Mouse (Mus musculus) splenic B cell, adult 2 months (primary cell): Measurements from ENCODE around the gene Tmsb15b1.
"Not testable (repeated sequence)": the region's sequence is repeated elsewhere in the genome, so short reads cannot be mapped to it uniquely, and the experiment has no call there.

ENCODE experiments used
- DNase-seq: peaks from one replicate; pipeline ENCODE4 v3.0.0-alpha.2; 2011; ENCODE audit warnings: low read depth, low spot score
- H3K27me3 ChIP-seq: 2 replicates; pipeline ENCODE4 v1.6.1; 2012; ENCODE audit warnings: mild to moderate bottlenecking, low read length, moderate library complexity, mixed read lengths; ENCODE audit not compliant: control insufficient read depth, poor library complexity, insufficient read depth, severe bottlenecking
- H3K36me3 ChIP-seq: 2 replicates; pipeline ENCODE4 v1.6.1; 2012; ENCODE audit warnings: mild to moderate bottlenecking, low read length, moderate library complexity, mixed read lengths; ENCODE audit not compliant: control insufficient read depth, poor library complexity, insufficient read depth, severe bottlenecking

Tmsb15b1 gene

DNA sequence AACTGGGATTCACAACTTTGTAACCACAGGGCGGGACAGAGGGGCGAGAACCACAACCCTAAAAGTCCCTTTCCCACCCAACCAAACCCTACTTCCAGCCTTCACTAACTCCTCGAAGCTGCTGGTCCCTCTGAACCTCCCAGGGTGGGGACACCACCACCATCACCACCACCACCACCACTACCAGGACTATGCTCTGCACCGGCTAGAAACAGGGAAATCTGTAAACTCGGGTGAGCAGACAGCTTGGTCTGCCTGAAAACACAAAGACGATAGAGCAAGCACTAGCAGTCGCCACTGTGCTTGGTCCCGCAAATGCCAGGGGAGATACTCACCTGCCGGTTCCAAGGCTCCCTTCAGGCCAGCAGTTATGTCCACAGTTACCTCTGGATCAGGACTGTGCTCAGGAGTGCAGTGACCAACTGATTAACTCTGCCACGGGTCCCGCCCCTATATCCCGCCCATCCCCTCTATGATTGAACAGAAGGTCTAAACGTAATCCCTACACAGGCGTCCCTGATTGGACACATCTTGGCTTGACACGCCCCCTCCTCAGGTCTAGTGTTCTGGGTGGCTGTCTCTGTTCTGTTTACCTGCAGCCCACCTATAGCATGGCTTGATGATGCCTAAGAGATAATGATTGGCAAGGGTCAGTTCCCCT is at the start of gene Tmsb15b1, which contains the start of gene Tmsb15l:
TSS of gene Tmsb15b1 (minus strand) at position 451 of the 661 bp plus-strand sequence.
TSS of gene Tmsb15l (minus strand) at position 446 of the 661 bp plus-strand sequence.
- peak; percentile 85 for DNase-seq
- no peaks in the 10 kb centered on the region for H3K27me3 ChIP-seq

DNA sequence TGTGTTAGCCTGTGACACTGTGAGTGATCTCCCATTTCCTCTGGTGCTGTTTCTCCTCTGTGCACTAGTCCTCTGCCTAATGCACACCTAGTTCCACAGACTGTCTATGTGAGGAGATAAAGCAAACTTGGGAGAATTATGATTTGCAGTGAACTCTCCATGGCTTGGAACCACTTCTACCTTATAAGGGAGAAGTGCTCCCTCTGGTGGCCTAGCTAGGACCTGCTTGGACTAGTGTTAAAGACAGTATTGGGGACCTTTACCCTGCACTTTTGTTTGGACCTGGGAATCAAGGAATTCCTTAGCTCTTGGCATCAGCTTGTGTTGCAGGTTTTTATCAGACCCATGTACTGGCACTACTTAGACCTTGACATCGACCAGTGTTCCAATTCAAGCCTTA is 42.6 kb upstream of the Tmsb15b1 start:
- peak; percentile 76 for DNase-seq
- H3K36me3 ChIP-seq = no peaks in the 10 kb centered on the region

More for the DNA sequence above, at the start of gene Tmsb15b1, which contains the start of gene Tmsb15l:
- H3K36me3 ChIP-seq = no peaks in the 10 kb centered on the region

GRCm38 (mm10) chrX:137017668-137018067 is 41.0 kb upstream of the Tmsb15b1 start:
- Histone ChIP-seq H3K27me3 (no peaks in the 10 kb centered on the region), H3K36me3 (no peaks in the 10 kb centered on the region)
- no peak for DNase-seq

More for the DNA sequence above, 42.6 kb upstream of the Tmsb15b1 start:
- no peaks in the 10 kb centered on the region for H3K27me3 ChIP-seq

- Histone ChIP-seq H3K36me3 (0 out of 2 replicates have a peak, but pooled peaks cover under 1% of the 10 kb centered on the region), H3K27me3 (no peaks in the 10 kb centered on the region)
- peak; percentile 84 for DNase-seq
Measured at GRCm38 (mm10) chrX:137015099-137015709, 38.5 kb upstream of the Tmsb15b1 start.

DNA sequence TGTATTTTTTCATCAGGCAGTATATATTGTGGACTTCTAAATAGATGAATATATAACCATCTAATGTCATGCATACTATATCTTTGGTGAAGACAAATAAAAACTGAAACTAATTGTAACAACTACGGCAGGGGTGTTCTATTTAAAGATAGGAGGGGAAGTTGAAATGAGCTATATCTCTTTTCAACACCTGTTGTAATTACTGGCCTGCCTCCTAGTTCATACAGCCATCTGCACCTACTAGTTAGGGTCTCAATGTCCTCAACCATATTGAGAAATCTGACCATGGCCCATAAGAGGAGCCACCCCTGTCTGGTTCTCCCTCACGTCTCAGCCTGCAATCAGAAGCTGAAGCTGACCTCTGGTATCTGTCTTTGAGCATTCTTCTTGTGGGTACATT is 19.6 kb upstream of the Tmsb15b1 start:
- Histone ChIP-seq H3K27me3 (no peaks in the 10 kb centered on the region), H3K36me3 (no peaks in the 10 kb centered on the region)
- DNase-seq = no peak

- Histone ChIP-seq H3K27me3 (no peaks in the 10 kb centered on the region), H3K36me3 (no peaks in the 10 kb centered on the region)
- DNase-seq = no peak
Measured at GRCm38 (mm10) chrX:136993641-136994040, 17.0 kb upstream of the Tmsb15b1 start.

GRCm38 (mm10) chrX:136992978-136993547 is 16.4 kb upstream of the Tmsb15b1 start, which contains the start of gene Zcchc18:
TSS of gene Zcchc18 (plus strand) at chrX:136993155.
- no peaks in the 10 kb centered on the region for H3K27me3 ChIP-seq
- DNase-seq = peak; percentile 76
- H3K36me3 ChIP-seq = no peaks in the 10 kb centered on the region

DNA sequence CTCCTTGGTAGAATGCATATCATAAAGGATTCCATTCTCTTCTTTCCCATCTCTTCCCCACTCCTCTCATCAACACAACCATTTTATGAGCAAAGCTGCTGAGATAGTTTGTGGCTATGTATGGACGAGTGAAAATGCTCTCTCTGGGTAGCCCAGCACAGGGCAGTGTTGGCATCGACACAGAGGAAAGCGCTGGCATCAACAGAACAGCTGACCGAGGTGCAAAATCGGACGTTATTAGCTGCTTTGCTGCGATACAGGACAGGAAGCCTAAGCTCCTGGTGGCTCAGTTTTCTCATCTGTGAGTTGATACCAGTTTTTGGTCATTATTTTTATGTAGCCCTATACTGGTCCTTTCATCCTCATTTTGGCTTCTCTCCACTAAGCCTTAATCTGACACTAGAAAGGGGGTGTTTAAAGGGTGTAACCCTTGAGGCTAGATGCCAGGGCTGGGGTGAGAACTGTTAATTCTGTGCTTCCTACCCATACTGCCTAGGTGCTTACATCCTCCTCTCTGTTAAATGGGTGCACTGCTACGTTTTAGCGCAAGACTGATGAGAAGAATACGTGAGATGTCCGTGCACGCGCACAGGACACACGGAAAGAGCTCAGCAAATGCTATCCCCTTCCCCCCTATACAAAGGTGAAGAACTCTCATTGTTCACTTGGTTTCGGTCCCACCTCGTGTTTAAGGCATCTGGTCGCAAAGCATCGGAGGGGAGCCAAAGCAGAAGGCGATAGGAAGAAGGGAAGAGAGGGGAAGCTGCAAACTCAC is 15.7 kb upstream of the Tmsb15b1 start:
- DNase-seq = no peak
- Histone ChIP-seq H3K36me3 (no peaks in the 10 kb centered on the region), H3K27me3 (no peaks in the 10 kb centered on the region)

DNA sequence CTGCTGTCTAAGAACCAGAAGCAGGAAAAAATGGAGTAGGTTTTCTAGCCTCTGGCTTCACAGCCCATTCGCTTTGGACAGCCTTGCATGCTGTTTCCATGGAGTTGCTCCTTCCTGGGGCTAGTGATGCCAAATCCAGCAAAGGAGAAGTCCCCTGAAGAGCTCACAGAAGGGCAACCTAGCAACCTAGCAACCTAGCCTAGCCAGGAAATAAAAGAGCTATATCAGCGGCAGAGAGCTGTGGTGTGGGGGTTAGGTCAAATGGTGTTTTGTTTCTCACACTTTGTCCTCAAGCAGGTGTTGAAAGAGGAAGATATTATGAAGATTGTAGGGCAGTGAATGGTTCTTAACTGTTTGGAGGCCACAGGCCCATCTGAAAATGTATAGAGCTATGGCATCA is 14.6 kb upstream of the Tmsb15b1 start:
- Histone ChIP-seq H3K27me3 (no peaks in the 10 kb centered on the region), H3K36me3 (no peaks in the 10 kb centered on the region)
- peak; percentile 19 for DNase-seq

- Histone ChIP-seq H3K27me3 (no peaks in the 10 kb centered on the region), H3K36me3 (no peaks in the 10 kb centered on the region)
- DNase-seq = peak; percentile 68
Measured at GRCm38 (mm10) chrX:136986039-136986438, 9.4 kb upstream of the Tmsb15b1 start.

- no peaks in the 10 kb centered on the region for H3K27me3 ChIP-seq
- peak; percentile 52 for DNase-seq
- no peaks in the 10 kb centered on the region for H3K36me3 ChIP-seq
Measured at GRCm38 (mm10) chrX:136978616-136979015, 1.9 kb upstream of the Tmsb15b1 start.

- DNase-seq = not testable (repeated sequence)
Measured at GRCm38 (mm10) chrX:136975397-136975796, 1.3 kb downstream of the Tmsb15b1 start, which contains the start of gene Tmsb15b2. TSS of gene Tmsb15b2 (minus strand) at chrX:136975497.

GRCm38 (mm10) chrX:136959688-136960087 is 17.0 kb downstream of the Tmsb15b1 start:
- DNase-seq = peak; percentile 41
- Histone ChIP-seq H3K36me3 (no peaks in the 10 kb centered on the region), H3K27me3 (no peaks in the 10 kb centered on the region)

More at GRCm38 (mm10) chrX:136975397-136975796, 1.3 kb downstream of the Tmsb15b1 start, which contains the start of gene Tmsb15b2:
- H3K36me3 ChIP-seq, H3K27me3 ChIP-seq: not testable (repeated sequence)

DNA sequence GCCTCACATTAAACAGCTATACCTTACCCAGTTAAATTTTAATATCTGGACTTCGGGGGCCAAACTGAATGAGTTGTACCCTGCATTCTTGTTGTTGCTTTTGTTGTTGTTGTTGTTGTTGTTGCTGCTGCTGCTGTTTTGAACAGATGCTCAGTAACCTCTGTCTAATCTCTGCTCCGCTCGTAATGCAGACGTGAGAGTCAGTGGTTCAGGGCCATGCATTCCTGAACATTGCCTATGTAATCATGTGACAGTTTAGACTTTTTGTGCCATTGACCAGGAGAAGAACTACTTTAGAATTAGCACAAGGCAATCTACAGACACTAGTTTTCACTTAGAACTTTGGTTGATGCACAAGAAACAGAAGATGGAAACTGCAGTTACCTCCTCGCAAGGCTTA is 18.4 kb downstream of the Tmsb15b1 start:
- not testable (repeated sequence) for H3K36me3 ChIP-seq, H3K27me3 ChIP-seq, DNase-seq
